Mouse (Mus musculus) stomach, postnatal 0 days (tissue): ENCODE measurements at regions not wholly inside any gene's neighbourhood (a gene's known extent, or its start where the extent isn't known, plus 50 kb on each side); places are given as distances from the start of the nearest gene placed in this dataset.

Source experiments
- ATAC-seq: fragments of 200-750 bp; cut with Nextera tagmentation; 2 replicates; pipeline ENCODE4 v1.8.0; 2017; ENCODE audit not compliant: low FRiP score, low TSS enrichment
- DNase-seq: peaks from one replicate; pipeline ENCODE4 v3.0.0-alpha.2; 2016; ENCODE audit warnings: low spot score
- H3K27ac ChIP-seq: fragments of 300-500 bp; sonication (generic); replicated peaks from 2 replicates; pipeline ENCODE4 v1.5.1; 2014; ENCODE audit warnings: mild to moderate bottlenecking, control low read depth
- H3K27me3 ChIP-seq: fragments of 300-500 bp; sonication (generic); 2 replicates; pipeline ENCODE4 v1.6.1; 2014; ENCODE audit warnings: low read length; ENCODE audit not compliant: control insufficient read depth, insufficient read depth
- H3K36me3 ChIP-seq: fragments of 300-500 bp; sonication (generic); 2 replicates; pipeline ENCODE4 v1.6.1; 2014; ENCODE audit warnings: low read length, mixed read lengths; ENCODE audit not compliant: control insufficient read depth, insufficient read depth
- H3K4me1 ChIP-seq: fragments of 300-500 bp; sonication (generic); replicated peaks from 2 replicates; pipeline ENCODE4 v1.6.1; 2014; ENCODE audit warnings: antibody characterized with exemption; ENCODE audit not compliant: control insufficient read depth, insufficient read depth
- H3K4me2 ChIP-seq: fragments of 300-500 bp; sonication (generic); replicated peaks from 2 replicates; pipeline ENCODE4 v1.6.1; 2014; ENCODE audit warnings: low read depth, mild to moderate bottlenecking, control low read depth, moderate library complexity
- H3K4me3 ChIP-seq: fragments of 300-500 bp; sonication (generic); 2 replicates; pipeline ENCODE4 v1.5.1; 2014; ENCODE audit warnings: low read depth, low read length, control low read depth
- H3K9ac ChIP-seq: fragments of 300-500 bp; sonication (generic); 2 replicates; pipeline ENCODE4 v1.6.1; 2014; ENCODE audit warnings: mild to moderate bottlenecking, low read length, control low read depth, mixed read lengths
- H3K9me3 ChIP-seq: fragments of 300-500 bp; sonication (generic); 2 replicates; pipeline ENCODE4 v1.6.1; 2016; ENCODE audit warnings: low read length; ENCODE audit not compliant: control insufficient read depth
- CTCF ChIP-seq: IDR thresholded peaks from 2 replicates; pipeline ENCODE4 v1.5.1; 2016; ENCODE audit warnings: antibody characterized with exemption, low read depth, mild to moderate bottlenecking, moderate library complexity
- EP300 ChIP-seq: optimal IDR thresholded peaks from 2 replicates; pipeline ENCODE3; 2016; ENCODE audit warnings: antibody characterized with exemption
- WGBS: fragments of 180-500 bp; shearing (Covaris S2); extraction: QIAGEN DNeasy Blood & Tissue Kit; methylation state at CpG from one replicate; pipeline ENCODE4 v1.1.7; 2014; 5-methylcytosine and 5-hydroxymethylcytosine counted together

DNA sequence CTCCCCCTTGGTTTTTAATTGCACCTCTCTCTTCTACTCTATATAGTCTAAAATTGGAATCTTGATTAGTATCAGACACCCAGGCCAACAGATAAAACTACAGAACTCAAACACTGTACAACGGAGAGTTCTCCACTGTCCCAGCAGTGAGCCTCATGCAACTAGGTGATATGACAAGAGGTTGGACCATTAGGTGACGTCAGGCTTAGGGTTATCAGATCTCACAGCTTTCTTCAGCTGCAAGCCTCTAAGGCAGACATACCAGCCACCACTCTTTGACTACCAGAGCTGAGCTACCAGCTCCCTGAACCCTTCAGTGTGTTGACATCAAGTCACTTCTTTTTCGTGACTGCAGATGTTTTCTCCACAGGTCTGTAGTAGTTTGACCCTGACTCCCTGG is 141.8 kb upstream of the Tank start:
- Histone ChIP-seq H3K9ac (no peak overlapping the region), H3K27ac (no peak overlapping the region), H3K4me3 (no peak overlapping the region), H3K9me3 (no peaks in the 10 kb centered on the region), H3K4me2 (no peak overlapping the region), H3K36me3 (no peaks in the 10 kb centered on the region), H3K27me3 (no peaks in the 10 kb centered on the region), H3K4me1 (no peaks in the 10 kb centered on the region)
- ATAC-seq (no peak), DNase-seq (no peak)
- 82% methylated on average over 3 of the region's 3 CpGs for WGBS
- TF ChIP-seq EP300: no peak

DNA sequence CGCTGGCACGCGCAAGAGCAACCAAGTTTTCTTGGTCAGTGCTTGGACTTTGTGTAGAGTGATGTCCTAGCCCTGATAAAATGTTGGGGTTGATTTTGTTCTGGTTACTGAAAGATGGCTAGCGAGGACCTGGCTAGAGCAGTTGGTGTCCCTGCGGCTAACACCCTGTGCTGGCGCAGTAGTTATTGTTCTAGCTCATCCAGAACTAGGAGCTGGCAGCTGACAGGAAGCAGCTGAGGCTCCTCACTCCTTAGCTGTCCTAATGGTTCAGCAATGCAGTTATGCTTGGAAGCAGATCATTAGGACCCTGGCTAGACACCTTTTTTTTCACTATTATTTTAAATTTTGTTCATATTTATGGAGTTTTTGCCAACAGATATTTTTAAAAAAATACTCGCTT is 170.5 kb upstream of the Tank start:
- H3K4me3 ChIP-seq: no peak overlapping the region
- H3K27ac ChIP-seq: no peak overlapping the region
- no peaks in the 10 kb centered on the region for H3K4me1 ChIP-seq
- H3K27me3 ChIP-seq: no peaks in the 10 kb centered on the region
- TF ChIP-seq EP300 (no peak), CTCF (no peak)
- no peak overlapping the region for H3K4me2 ChIP-seq
- no peaks in the 10 kb centered on the region for H3K9me3 ChIP-seq
- DNase-seq (no peak), ATAC-seq (no peak)
- WGBS: 94% methylated on average over 7 of the region's 7 CpGs
- H3K36me3 ChIP-seq: no peaks in the 10 kb centered on the region
- H3K9ac ChIP-seq: no peak overlapping the region

- H3K27me3 ChIP-seq: no peaks in the 10 kb centered on the region
- H3K9ac ChIP-seq: no peak overlapping the region
- H3K4me3 ChIP-seq: no peak overlapping the region
- DNase-seq (no peak), ATAC-seq (no peak)
- no peaks in the 10 kb centered on the region for H3K36me3 ChIP-seq
- H3K4me1 ChIP-seq: no peaks in the 10 kb centered on the region
- H3K4me2 ChIP-seq: no peak overlapping the region
- TF ChIP-seq EP300 (no peak), CTCF (no peak)
- no peak overlapping the region for H3K27ac ChIP-seq
- H3K9me3 ChIP-seq: no peaks in the 10 kb centered on the region
- 79% methylated on average over 8 of the region's 8 CpGs for WGBS
Measured at GRCm38 (mm10) chr2:61406104-61406751, 172.2 kb upstream of the Tank start.

DNA sequence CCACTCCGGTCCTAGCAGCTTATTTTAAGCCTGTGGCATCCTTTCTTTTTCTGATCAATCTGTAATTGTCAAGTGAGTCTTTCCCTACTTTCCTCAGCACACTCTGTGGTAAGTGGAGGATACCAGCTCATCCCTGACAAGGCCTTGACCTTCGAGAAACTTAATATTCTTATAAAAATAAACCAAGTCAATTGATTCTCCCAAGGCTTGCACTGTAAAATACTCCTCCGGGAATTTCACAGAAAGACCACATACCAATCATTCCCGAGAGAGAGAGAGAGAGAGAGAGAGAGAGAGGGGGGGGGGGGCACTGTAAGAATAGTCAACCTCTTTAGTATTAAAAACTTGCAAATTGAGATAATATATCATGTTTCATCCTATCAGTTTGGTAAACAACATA is 173.1 kb upstream of the Tank start:
- Histone ChIP-seq H3K4me1 (no peaks in the 10 kb centered on the region), H3K9me3 (no peaks in the 10 kb centered on the region), H3K27ac (no peak overlapping the region), H3K4me3 (no peak overlapping the region), H3K9ac (no peak overlapping the region), H3K27me3 (no peaks in the 10 kb centered on the region), H3K4me2 (no peak overlapping the region), H3K36me3 (no peaks in the 10 kb centered on the region)
- ATAC-seq (no peak), DNase-seq (no peak)
- 40% methylated on average over 4 of the region's 4 CpGs for WGBS
- TF ChIP-seq EP300 (no peak), CTCF (no peak)

GRCm38 (mm10) chr2:61402588-61403487 is 175.5 kb upstream of the Tank start:
- ATAC-seq (no peak), DNase-seq (no peak)
- Histone ChIP-seq H3K9ac (peak overlapping the region; percentile 38), H3K36me3 (no peaks in the 10 kb centered on the region), H3K4me3 (peak overlapping the region; percentile 40), H3K4me2 (peak overlapping the region; percentile 58), H3K27ac (no peak overlapping the region), H3K4me1 (no peaks in the 10 kb centered on the region), H3K9me3 (no peaks in the 10 kb centered on the region), H3K27me3 (no peaks in the 10 kb centered on the region)
- TF ChIP-seq CTCF (no peak), EP300 (no peak)
- WGBS: 9% methylated on average over 15 of the region's 15 CpGs
